Mouse (Mus musculus) testis, adult 2 months (tissue): Measurements from ENCODE around the gene Prkar1a.

Source experiments
- CTCF ChIP-seq: fragments of 200-500 bp; IDR thresholded peaks from 2 replicates; pipeline ENCODE4 v1.5.1; 2012; ENCODE audit warnings: low read depth, mild to moderate bottlenecking, inconsistent platforms, low read length, moderate library complexity; ENCODE audit not compliant: control insufficient read depth, insufficient read depth, insufficient replicate concordance
- POLR2A ChIP-seq: fragments of 200-500 bp; IDR thresholded peaks from 2 replicates; pipeline ENCODE4 v1.6.1; 2012; ENCODE audit warnings: low read depth, mild to moderate bottlenecking, inconsistent platforms, low read length, moderate library complexity; ENCODE audit not compliant: control insufficient read depth

GRCm38 (mm10) chr11:109672021-109672324 is 22.8 kb downstream of the Prkar1a start:
- TF ChIP-seq CTCF (no peak), POLR2A (no peak)
